Mouse (Mus musculus): ENCODE measurements around the gene Aqp3. TPM values are rescaled to one million over a fixed set of nuclear protein-coding genes. Genes with fewer than 3 reads are reported as not detected.
A peak's percentile ranks its signal among the peaks of the same experiment; 100 is the strongest.

Gene Aqp3
- polyA plus RNA-seq, 1 experiment from 2014 or later = 13.8 TPM

DNA sequence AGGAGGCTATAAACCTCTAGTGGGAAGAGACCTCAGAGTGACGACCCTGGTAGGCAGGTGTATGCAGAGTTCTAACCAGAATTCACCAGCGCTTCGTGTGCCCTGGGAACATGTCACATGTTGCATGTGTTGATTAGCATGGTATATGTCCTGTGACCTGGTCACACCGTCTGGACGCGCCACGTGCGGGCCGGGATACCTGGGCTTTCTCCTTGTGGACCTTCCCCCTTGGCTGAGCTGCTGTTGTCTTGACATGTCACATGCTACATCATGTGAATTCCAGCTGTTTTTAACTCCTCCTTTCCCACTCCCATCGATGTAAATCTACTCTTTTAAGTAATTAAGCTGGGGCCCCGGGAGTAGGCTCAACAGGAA is 581 bp upstream of the Aqp3 start:
- peaks cover 52% of the 10 kb centered on the region for H3K27me3 ChIP-seq
- 23% methylated on average over 11 of the region's 11 CpGs for WGBS (ENCODE audit: insufficient replicate concordance)
- no peak overlapping the region for H3K27ac ChIP-seq
- DNase-seq (no peak), ATAC-seq (ENCODE audit: low read depth) (no peak)
- no peaks in the 10 kb centered on the region for H3K9me3 ChIP-seq (replicated peaks)
- H3K4me1 ChIP-seq (replicated peaks) = peaks cover 53% of the 10 kb centered on the region
- peaks cover 16% of the 10 kb centered on the region for H3K36me3 ChIP-seq
- peak overlapping the region; percentile 79 for H3K9ac ChIP-seq
- peak overlapping the region; percentile 65 for H3K4me3 ChIP-seq (replicated peaks)
- peak overlapping the region; percentile 89 for H3K4me2 ChIP-seq

DNA sequence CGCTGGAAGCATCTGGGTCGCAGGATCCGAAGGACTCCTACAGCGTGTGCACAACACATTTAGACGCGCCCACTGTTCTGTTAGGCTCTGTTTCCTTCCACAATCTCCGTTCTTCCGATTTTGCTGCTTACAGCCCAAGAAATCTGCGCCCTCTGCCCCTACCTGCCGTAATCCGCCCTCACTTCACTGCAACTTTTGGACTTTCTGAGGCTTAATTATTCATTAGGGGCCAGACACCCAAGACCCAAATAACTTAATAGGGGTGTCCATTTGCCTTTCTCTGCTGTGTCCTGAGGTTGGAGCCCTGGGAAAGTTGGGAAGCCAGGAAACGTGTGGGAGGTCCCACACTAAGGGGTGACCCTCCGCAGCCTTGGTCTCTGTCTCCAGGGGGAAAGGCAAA is 602 bp downstream of the Aqp3 start:
- H3K27ac ChIP-seq = peak overlapping the region; percentile 61
- peaks cover 59% of the 10 kb centered on the region for H3K4me1 ChIP-seq (replicated peaks)

DNA sequence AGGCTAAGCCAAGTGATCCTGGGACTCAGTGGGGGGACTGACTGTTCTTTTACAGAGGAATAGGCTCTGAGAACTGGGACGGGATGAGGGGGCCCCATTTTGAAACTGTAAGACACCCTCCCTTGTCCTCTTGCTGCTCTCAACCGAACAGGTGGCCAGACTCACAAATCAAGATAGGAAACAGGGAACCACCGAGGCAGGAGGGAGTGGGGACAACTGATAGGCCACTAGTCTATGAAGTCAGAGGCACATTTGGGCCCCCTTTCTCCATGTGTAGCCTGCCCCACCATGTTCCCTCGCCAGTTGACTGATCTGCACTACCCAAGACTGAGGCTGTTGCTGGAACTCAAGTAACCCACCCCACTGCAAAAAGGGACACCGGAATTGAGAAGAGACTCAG is 1.2 kb downstream of the Aqp3 start:
- Histone ChIP-seq H3K9me3 (replicated peaks) (no peaks in the 10 kb centered on the region), H3K27ac (peak overlapping the region; percentile 61), H3K4me1 (replicated peaks) (peaks cover 59% of the 10 kb centered on the region), H3K9ac (peak overlapping the region; percentile 79), H3K36me3 (peaks cover 20% of the 10 kb centered on the region), H3K4me2 (peak overlapping the region; percentile 89), H3K27me3 (peaks cover 44% of the 10 kb centered on the region), H3K4me3 (replicated peaks) (peak overlapping the region; percentile 65)
- ATAC-seq (ENCODE audit: low read depth) (peak; percentile 80), DNase-seq (peak; percentile 65)
- WGBS (ENCODE audit: insufficient replicate concordance) = 29% methylated on average over 5 of the region's 5 CpGs

More for the DNA sequence above, 602 bp downstream of the Aqp3 start:
- H3K27me3 ChIP-seq = peaks cover 48% of the 10 kb centered on the region
- peak overlapping the region; percentile 89 for H3K4me2 ChIP-seq
- H3K9ac ChIP-seq = peak overlapping the region; percentile 79
- H3K36me3 ChIP-seq = peaks cover 20% of the 10 kb centered on the region
- DNase-seq (no peak), ATAC-seq (ENCODE audit: low read depth) (no peak)
- H3K9me3 ChIP-seq (replicated peaks) = no peaks in the 10 kb centered on the region
- 38% methylated on average over 13 of the region's 13 CpGs for WGBS (ENCODE audit: insufficient replicate concordance)
- H3K4me3 ChIP-seq (replicated peaks) = peak overlapping the region; percentile 65

DNA sequence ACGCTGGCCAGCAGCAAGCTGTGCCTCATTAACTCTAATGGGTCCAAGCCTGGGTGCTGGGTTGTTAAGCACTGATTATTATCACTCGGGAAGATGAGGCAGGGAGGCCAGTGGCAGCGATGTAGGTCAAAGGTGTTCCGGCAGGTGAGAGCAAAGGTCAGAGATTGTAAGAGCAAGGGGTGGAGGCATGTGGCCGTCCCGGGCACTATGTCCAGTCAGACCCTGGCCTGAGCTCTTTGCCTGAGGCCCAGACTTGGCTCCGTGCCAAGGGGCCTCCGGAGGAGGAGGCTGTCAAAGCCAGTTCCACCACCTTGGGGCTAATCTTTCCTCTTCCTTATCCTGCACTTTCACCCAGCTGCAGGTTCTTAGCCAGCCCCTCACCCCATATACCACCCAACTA is 1.8 kb downstream of the Aqp3 start:
- DNase-seq (no peak), ATAC-seq (ENCODE audit: low read depth) (peak; percentile 8; the same call in 1 of the 2 replicates)
- H3K27me3 ChIP-seq = peaks cover 44% of the 10 kb centered on the region
- peak overlapping the region; percentile 61 for H3K27ac ChIP-seq
- H3K4me1 ChIP-seq (replicated peaks) = peaks cover 65% of the 10 kb centered on the region
- no peaks in the 10 kb centered on the region for H3K9me3 ChIP-seq (replicated peaks)
- 54% methylated on average over 8 of the region's 8 CpGs for WGBS (ENCODE audit: insufficient replicate concordance)
- H3K4me3 ChIP-seq (replicated peaks) = peak overlapping the region; percentile 65
- H3K36me3 ChIP-seq = peaks cover 20% of the 10 kb centered on the region
- H3K4me2 ChIP-seq = peak overlapping the region; percentile 89
- H3K9ac ChIP-seq = peak overlapping the region; percentile 79

DNA sequence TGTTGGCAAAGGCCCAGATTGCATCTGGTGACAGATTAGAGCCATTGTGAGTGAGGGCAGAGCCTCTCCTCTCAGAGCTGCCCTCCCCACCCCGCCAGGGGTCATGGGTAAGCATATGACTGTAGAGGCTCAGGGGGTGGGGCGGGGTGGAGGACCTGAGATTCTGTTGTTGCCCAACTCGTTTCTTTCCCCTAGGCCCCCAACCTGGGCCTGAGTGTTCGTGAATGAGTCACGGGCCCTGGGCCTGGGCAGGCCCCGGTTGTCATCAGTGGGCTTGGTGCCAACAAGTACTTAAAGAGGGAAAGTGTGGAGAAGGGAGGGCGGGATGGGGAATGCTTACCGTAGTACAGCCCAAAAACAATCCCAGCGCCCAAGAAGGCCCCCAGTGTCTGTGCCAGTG is 3.6 kb downstream of the Aqp3 start:
- DNase-seq (no peak), ATAC-seq (ENCODE audit: low read depth) (no peak)
- H3K9ac ChIP-seq = no peak overlapping the region
- H3K4me3 ChIP-seq (replicated peaks) = no peak overlapping the region
- H3K27ac ChIP-seq = no peak overlapping the region
- 77% methylated on average over 9 of the region's 9 CpGs for WGBS (ENCODE audit: insufficient replicate concordance)
- peaks cover 20% of the 10 kb centered on the region for H3K36me3 ChIP-seq
- no peaks in the 10 kb centered on the region for H3K9me3 ChIP-seq (replicated peaks)
- peaks cover 83% of the 10 kb centered on the region for H3K4me1 ChIP-seq (replicated peaks)
- H3K27me3 ChIP-seq = peaks cover 29% of the 10 kb centered on the region
- H3K4me2 ChIP-seq = no peak overlapping the region

DNA sequence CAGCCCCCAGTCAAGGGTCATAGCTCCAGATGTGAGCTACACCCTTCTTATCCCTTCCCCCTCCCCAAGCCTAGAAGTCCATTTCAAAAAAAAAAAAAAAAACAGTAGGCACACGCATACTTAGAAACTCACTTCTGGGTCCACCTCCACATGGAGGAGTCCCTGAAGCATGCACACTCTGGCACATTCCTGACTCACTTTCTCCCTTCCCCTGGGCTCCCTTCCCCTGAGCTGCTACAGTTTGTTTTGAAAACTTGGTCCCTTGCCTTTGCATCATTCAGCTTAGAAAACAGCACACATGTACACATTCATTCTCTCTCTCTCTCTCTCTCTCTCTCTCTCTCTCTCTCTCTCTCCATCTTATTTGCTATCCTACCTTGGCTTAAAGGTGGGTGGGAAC is 5.0 kb downstream of the Aqp3 start:
- peaks cover 87% of the 10 kb centered on the region for H3K4me1 ChIP-seq (replicated peaks)
- no peak overlapping the region for H3K4me3 ChIP-seq (replicated peaks)
- no peak overlapping the region; the same call in 1 of the 2 replicates for H3K27ac ChIP-seq
- no peak overlapping the region for H3K4me2 ChIP-seq
- peaks cover 15% of the 10 kb centered on the region for H3K27me3 ChIP-seq
- H3K9me3 ChIP-seq (replicated peaks) = no peaks in the 10 kb centered on the region
- DNase-seq = no peak
- H3K36me3 ChIP-seq = peaks cover 20% of the 10 kb centered on the region
- 41% methylated on average over 1 of the region's 1 CpGs for WGBS (ENCODE audit: insufficient replicate concordance)
- H3K9ac ChIP-seq = no peak overlapping the region
- ATAC-seq (ENCODE audit: low read depth) = no peak

DNA sequence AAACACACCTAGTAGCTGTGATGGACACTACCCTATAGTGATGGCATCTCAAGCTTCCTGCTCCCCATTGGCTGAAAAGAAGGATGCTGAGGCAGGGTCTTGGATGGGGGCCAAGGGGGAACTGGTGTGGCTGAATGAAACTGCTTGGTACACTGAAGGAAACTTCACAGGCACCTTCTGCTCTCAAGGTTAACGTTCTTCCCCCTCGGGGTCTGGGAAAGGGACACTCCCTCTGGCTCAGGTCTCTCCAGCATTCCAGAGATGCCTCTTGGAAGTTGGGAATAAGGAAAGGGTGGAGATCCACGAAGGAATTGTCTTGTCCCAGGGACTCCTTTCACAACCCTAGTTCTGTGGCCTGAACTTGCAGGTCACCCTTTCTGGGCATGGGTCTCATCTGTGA is 6.6 kb downstream of the Aqp3 start:
- ATAC-seq (ENCODE audit: low read depth) = no peak
- peaks cover 86% of the 10 kb centered on the region for H3K4me1 ChIP-seq (replicated peaks)
- no peaks in the 10 kb centered on the region for H3K9me3 ChIP-seq (replicated peaks)

DNA sequence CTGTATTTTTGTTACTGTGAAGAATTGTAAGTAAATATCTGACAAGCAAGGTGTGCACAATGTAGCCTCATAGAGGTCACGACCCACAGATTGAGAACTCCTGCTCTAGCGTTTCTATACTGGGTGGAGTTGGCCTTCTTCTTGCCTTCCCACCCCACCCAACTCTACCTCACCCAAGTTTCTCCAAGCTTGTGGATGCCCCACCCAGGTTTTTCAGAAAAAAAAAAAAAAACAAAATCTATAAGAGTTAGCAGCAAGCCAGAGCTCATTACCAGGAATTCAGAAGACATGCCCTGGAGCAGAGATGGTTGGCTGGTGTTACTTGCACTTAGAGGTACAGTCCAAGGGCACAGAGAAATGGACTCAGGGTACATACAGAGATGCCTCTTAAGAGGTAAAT is 8.3 kb downstream of the Aqp3 start:
- 29% methylated on average over 2 of the region's 2 CpGs for WGBS (ENCODE audit: insufficient replicate concordance)

More for the DNA sequence above, 6.6 kb downstream of the Aqp3 start:
- H3K4me2 ChIP-seq = no peak overlapping the region
- peaks cover 4% of the 10 kb centered on the region for H3K27me3 ChIP-seq
- no peak for DNase-seq
- H3K36me3 ChIP-seq = peaks cover 20% of the 10 kb centered on the region
- H3K27ac ChIP-seq = 0 out of 2 replicates have a peak overlapping the region, but pooled peaks have one; percentile 0
- H3K4me3 ChIP-seq (replicated peaks) = no peak overlapping the region
- no peak overlapping the region for H3K9ac ChIP-seq
- WGBS (ENCODE audit: insufficient replicate concordance) = 38% methylated on average over 3 of the region's 3 CpGs

DNA sequence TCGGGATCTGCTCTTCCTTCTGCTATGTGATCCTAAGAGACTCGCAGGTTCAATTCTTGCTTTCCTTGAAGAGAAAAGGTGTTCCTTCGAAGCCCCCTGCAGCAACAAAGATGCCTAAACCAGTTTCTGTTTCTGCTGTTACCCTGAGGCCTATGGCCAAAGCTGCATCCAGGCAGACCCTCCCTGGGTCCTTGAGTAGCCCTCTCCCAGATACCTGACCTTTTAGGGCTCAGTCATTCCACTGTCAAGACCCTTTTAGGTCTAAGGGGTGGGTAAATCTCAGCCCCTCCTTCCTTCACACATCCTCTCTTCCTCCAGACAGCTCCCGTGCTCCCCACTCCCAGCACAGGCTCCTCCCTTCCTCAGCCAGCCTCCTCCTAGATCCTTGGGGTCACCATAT is 8.8 kb downstream of the Aqp3 start:
- H3K4me2 ChIP-seq = peak overlapping the region; percentile 64
- H3K36me3 ChIP-seq = peaks cover 10% of the 10 kb centered on the region
- no peaks in the 10 kb centered on the region for H3K9me3 ChIP-seq (replicated peaks)
- H3K27me3 ChIP-seq = peaks cover 4% of the 10 kb centered on the region
- peak overlapping the region; percentile 98 for H3K27ac ChIP-seq
- H3K4me3 ChIP-seq (replicated peaks) = no peak overlapping the region
- peaks cover 85% of the 10 kb centered on the region for H3K4me1 ChIP-seq (replicated peaks)
- DNase-seq (no peak), ATAC-seq (ENCODE audit: low read depth) (no peak)
- H3K9ac ChIP-seq = 0 out of 2 replicates have a peak overlapping the region, but pooled peaks have one; percentile 67
- WGBS (ENCODE audit: insufficient replicate concordance) = 63% methylated on average over 4 of the region's 4 CpGs

More for the DNA sequence above, 8.3 kb downstream of the Aqp3 start:
- H3K9me3 ChIP-seq (replicated peaks) = no peaks in the 10 kb centered on the region
- ATAC-seq (ENCODE audit: low read depth) (peak; percentile 30), DNase-seq (peak; percentile 22)
- peak overlapping the region; percentile 64 for H3K4me2 ChIP-seq
- peaks cover 86% of the 10 kb centered on the region for H3K4me1 ChIP-seq (replicated peaks)
- H3K27me3 ChIP-seq = peaks cover 4% of the 10 kb centered on the region
- H3K4me3 ChIP-seq (replicated peaks) = no peak overlapping the region
- peaks cover 16% of the 10 kb centered on the region for H3K36me3 ChIP-seq
- peak overlapping the region; percentile 67; the same call in 1 of the 2 replicates for H3K9ac ChIP-seq
- H3K27ac ChIP-seq = peak overlapping the region; percentile 98

DNA sequence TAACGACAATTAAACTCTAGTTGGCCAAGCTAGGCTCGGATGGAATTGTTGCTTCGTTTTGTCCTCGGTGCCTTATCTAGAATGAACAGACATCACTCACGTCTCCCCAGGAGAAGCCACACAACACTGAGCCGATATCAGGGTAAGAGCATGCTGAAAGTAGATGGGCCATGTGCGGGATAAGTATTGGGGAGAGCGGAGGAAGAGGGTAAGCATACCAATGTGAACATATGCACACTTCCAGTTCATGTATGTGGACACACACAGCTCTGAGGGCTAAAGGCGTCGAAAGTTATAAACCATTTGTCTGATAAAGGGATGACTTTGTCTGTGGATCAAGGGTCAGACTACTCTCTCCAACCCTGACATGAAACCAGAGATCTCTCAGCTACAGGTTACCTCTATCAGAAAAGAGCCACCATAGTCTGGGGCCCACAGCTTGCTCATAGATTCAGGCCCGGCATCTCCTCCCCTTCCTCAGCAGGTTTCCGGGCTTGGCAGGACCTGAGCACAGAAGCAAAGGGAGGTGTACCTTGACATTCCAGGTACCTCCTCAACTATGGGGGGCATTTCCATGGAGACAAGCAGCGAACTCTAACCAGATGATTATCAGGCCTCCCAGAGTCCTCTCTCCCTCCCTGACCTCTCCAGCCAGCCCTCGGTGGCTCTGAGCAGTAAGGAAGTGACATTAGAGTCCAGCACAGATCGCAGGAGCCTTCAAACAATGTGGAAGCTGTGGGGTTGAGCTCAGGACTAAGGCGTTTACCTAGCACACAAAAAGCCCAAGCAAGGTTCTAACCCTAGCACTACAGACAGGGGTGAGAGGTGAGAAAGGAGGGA is 10.3 kb downstream of the Aqp3 start:
- Histone ChIP-seq H3K4me2 (peak overlapping the region; percentile 64), H3K4me3 (replicated peaks) (peak overlapping the region; percentile 21), H3K27ac (peak overlapping the region; percentile 98), H3K4me1 (replicated peaks) (peaks cover 89% of the 10 kb centered on the region), H3K27me3 (peaks cover 4% of the 10 kb centered on the region), H3K9me3 (replicated peaks) (no peaks in the 10 kb centered on the region), H3K36me3 (no peaks in the 10 kb centered on the region), H3K9ac (peak overlapping the region; percentile 67)
- 25% methylated on average over 16 of the region's 16 CpGs for WGBS (ENCODE audit: insufficient replicate concordance)
- peak; percentile 81 for DNase-seq
- peak; percentile 94 for ATAC-seq (ENCODE audit: low read depth)

DNA sequence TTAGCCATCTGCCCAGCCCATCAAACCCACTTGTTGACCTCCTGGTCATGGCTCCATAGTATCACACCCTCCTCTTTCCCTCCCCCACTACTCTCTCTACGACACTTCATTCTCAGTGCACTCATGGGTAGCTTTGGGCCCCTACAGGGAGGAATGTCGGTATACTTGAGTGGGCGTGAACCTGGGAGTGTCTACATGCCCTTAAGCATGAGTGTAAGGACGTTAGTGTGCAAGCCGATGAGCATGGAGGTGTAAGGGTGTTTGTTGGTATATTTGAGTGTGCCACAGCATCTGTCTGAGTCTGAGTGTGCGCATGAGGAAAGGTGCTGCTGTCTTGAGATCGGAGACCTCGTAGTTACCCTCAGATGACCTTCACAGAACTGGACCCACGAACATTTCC is 11.0 kb downstream of the Aqp3 start:
- no peaks in the 10 kb centered on the region for H3K36me3 ChIP-seq
- DNase-seq = peak; percentile 50
- peak; percentile 76 for ATAC-seq (ENCODE audit: low read depth)
- peaks cover 94% of the 10 kb centered on the region for H3K4me1 ChIP-seq (replicated peaks)
- WGBS (ENCODE audit: insufficient replicate concordance) = 38% methylated on average over 9 of the region's 9 CpGs
- H3K27me3 ChIP-seq = peaks cover 4% of the 10 kb centered on the region
- peak overlapping the region; percentile 50 for H3K9ac ChIP-seq
- no peaks in the 10 kb centered on the region for H3K9me3 ChIP-seq (replicated peaks)
- H3K27ac ChIP-seq = peak overlapping the region; percentile 98
- peak overlapping the region; percentile 64 for H3K4me2 ChIP-seq
- H3K4me3 ChIP-seq (replicated peaks) = peak overlapping the region; percentile 21
